In genomic region chr16:95769996-95770334, GRCm38 (mm10) we compare ENCODE assay signal across 9 mouse cellular contexts.
A peak's percentile ranks its signal among the peaks of the same experiment; 100 is the strongest.
DNase-seq lines count a peak whose midpoint lies in the region; ATAC-seq and TF ChIP-seq lines count a peak whose summit lies in the region.
"Had no signal": no experiment of that assay in that cellular context is flagged by ENCODE, and none has a peak within 500 bp of the region (broad histone marks: within the 10 kb centered on the region; RNA-seq: fewer than 3 reads in every experiment).

No protein-coding gene starts in this region.

- no peak overlapping the region for H3K4me2 ChIP-seq in intestine, embryonic 16.5 days (ENCODE audit: low read depth, low read length)
- H3K4me2 ChIP-seq in intestine, postnatal 0 days (replicated peaks; ENCODE audit: low read depth) = no peak overlapping the region
- H3K4me2 ChIP-seq in limb, embryonic 12.5 days = no peak overlapping the region

- H3K27me3 ChIP-seq in intestine, embryonic 16.5 days (replicated peaks; ENCODE audit: control insufficient read depth, insufficient read depth, low read length) = no peaks in the 10 kb centered on the region
- H3K27me3 ChIP-seq in intestine, postnatal 0 days (replicated peaks; ENCODE audit: control insufficient read depth, insufficient read depth, low read length) = no peaks in the 10 kb centered on the region
- H3K27me3 ChIP-seq in limb, embryonic 12.5 days = no peaks in the 10 kb centered on the region

- no peak overlapping the region for H3K4me3 ChIP-seq in intestine, embryonic 16.5 days (ENCODE audit: low read length)
- H3K4me3 ChIP-seq in intestine, postnatal 0 days (ENCODE audit: low read depth, low read length) = no peak overlapping the region
- no peak overlapping the region for H3K4me3 ChIP-seq in limb, embryonic 12.5 days (replicated peaks)
- H3K4me3 ChIP-seq: left cerebral cortex, adult 2 months had no signal

- peaks cover 5% of the 10 kb centered on the region; the same call in 1 of the 2 replicates for H3K4me1 ChIP-seq in intestine, embryonic 16.5 days (ENCODE audit: control insufficient read depth, insufficient read depth, low read length)
- no peaks in the 10 kb centered on the region for H3K4me1 ChIP-seq in intestine, postnatal 0 days (replicated peaks; ENCODE audit: control insufficient read depth, insufficient read depth, low read length)
- H3K4me1 ChIP-seq in limb, embryonic 12.5 days (replicated peaks) = peaks cover 17% of the 10 kb centered on the region

- H3K9me3 ChIP-seq in intestine, embryonic 16.5 days (ENCODE audit: control insufficient read depth, low read length) = no peaks in the 10 kb centered on the region
- H3K9me3 ChIP-seq in intestine, postnatal 0 days (ENCODE audit: control insufficient read depth) = no peaks in the 10 kb centered on the region
- H3K9me3 ChIP-seq in limb, embryonic 12.5 days = no peaks in the 10 kb centered on the region

- 89% methylated on average over 5 of the region's 5 CpGs for WGBS in intestine, embryonic 16.5 days
- WGBS in intestine, postnatal 0 days = 86% methylated on average over 5 of the region's 5 CpGs
- WGBS in limb, embryonic 12.5 days = 92% methylated on average over 5 of the region's 5 CpGs

- no peaks in the 10 kb centered on the region for H3K36me3 ChIP-seq in intestine, embryonic 16.5 days (ENCODE audit: control insufficient read depth, insufficient read depth, low read length)
- H3K36me3 ChIP-seq in intestine, postnatal 0 days (ENCODE audit: control insufficient read depth, insufficient read depth) = no peaks in the 10 kb centered on the region
- H3K36me3 ChIP-seq in limb, embryonic 12.5 days = no peaks in the 10 kb centered on the region

- peak; percentile 37; the same call in 1 of the 2 replicates for ATAC-seq in intestine, embryonic 16.5 days
- ATAC-seq in intestine, postnatal 0 days = no peak
- peak; percentile 44; the same call in 1 of the 2 replicates for ATAC-seq in limb, embryonic 12.5 days (ENCODE audit: insufficient number of reproducible peaks, insufficient read depth, low FRiP score, low TSS enrichment, low read depth)

- no peak overlapping the region for H3K9ac ChIP-seq in intestine, embryonic 16.5 days (ENCODE audit: low read depth, low read length)
- H3K9ac ChIP-seq in intestine, postnatal 0 days (ENCODE audit: low read depth, low read length) = no peak overlapping the region
- H3K9ac ChIP-seq in limb, embryonic 12.5 days (replicated peaks) = 0 out of 2 replicates have a peak overlapping the region, but pooled peaks have one; percentile 40

- DNase-seq in thymus, postnatal 25 days = peak; percentile 12
- DNase-seq in thymus, postnatal 0 days (ENCODE audit: low spot score) = no peak
- DNase-seq in adrenal gland, postnatal 14 days = no peak
- no peak for DNase-seq in right cerebral cortex, adult 18-20 months
- DNase-seq in urinary bladder, adult 2 months (ENCODE audit: low spot score) = no peak

- no peak for TF ChIP-seq CTCF in intestine, postnatal 0 days (IDR thresholded peaks at IDR 0.05; ENCODE audit: low read depth)

- no peak overlapping the region for H3K27ac ChIP-seq in intestine, embryonic 16.5 days (ENCODE audit: low read length)
- H3K27ac ChIP-seq in intestine, postnatal 0 days (ENCODE audit: low read depth, low read length) = no peak overlapping the region
- 0 out of 2 replicates have a peak overlapping the region, but pooled peaks have one; percentile 29 for H3K27ac ChIP-seq in limb, embryonic 12.5 days
